Mouse (Mus musculus) c-Kit-positive CD71-positive TER-119-positive erythroid progenitor cells, embryonic 14.5 days (primary cell): ENCODE data around the gene Sh2d4b.

ENCODE experiments used
- DNase-seq: peaks from one replicate; pipeline ENCODE4 v3.0.0-alpha.2; 2013; ENCODE audit warnings: low spot score

The Sh2d4b gene

DNA sequence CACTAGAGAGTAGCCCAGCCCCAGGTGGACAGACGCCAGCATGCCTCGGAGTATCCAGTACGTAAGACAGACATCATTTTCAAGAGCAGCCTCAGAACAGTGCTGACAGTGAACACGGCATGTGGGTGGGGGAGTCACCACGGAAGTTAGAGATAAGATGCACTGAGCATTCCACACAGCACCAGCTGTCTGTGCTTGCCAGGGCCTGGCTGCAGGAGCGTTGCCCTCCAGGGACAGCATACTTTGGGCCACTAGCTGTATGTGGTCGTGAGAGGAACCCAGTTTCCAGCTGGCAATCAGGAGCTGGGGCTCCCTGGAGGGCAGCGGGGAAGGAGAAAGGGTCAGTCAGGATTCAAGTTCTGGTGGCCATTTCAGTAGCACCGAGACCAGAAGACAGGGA lies 13.7 kb upstream of the Sh2d4b start:
- DNase-seq, result no peak

DNA sequence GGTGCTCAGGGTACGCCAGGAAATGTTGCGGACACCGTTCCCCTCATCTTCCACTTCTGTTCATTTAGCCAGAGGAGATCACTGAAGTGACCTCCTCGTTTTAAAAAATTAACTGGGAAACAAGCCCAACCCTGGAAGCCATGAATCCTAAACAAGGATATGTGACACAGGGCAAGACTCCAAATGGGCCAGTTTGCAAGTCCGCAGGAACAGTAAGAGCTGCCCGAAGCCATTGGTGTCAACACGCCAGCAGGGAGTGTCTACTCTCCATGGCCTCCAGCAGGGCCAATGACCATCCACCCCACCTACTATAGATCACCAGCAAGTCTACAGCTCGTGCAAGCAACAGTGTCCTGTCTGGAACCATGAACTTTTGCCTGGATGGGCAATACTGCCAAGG lies 12.7 kb upstream of the Sh2d4b start:
- no peak for DNase-seq

DNA sequence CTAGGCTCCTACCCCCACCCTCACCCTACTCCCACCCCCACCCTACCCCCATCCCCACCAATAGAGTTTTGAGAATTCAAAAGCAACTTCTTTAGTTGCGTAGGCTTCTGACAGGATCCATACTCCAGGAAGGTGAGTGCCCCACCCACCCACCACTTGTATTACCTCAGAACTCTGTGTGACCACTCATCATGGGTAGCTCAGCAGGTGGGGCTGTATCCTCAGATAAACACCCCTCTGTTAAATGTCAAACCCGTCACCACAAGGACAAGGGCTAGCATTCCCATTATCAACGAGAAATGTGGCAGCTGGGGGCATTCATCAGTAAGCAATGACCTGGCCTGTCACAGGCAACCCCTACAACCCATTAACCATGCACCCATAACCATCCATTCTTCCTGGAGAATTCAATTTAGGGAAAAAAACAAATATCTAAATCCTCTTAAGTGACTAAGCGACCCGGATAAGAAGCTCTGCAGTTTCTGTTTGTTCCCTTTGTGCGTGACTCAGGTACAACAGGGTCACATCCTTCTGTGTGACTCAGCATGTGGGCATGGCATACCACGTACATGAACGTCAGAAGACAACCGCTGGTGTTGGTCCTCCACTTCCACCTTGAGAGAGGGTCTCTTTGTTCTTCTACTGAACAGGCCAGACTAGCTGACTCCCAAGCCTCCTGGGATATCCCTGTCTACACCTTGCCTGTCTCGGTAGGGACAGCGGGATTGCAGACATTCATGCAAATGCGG lies 9.4 kb upstream of the Sh2d4b start:
- no peak for DNase-seq

- DNase-seq, result no peak
Measured at GRCm38 (mm10) chr14:40900267-40900666, 7.2 kb upstream of the Sh2d4b start.

GRCm38 (mm10) chr14:40897916-40898315 lies 4.8 kb upstream of the Sh2d4b start:
- no peak for DNase-seq

GRCm38 (mm10) chr14:40895681-40896080 lies 2.6 kb upstream of the Sh2d4b start:
- DNase-seq, result no peak

DNA sequence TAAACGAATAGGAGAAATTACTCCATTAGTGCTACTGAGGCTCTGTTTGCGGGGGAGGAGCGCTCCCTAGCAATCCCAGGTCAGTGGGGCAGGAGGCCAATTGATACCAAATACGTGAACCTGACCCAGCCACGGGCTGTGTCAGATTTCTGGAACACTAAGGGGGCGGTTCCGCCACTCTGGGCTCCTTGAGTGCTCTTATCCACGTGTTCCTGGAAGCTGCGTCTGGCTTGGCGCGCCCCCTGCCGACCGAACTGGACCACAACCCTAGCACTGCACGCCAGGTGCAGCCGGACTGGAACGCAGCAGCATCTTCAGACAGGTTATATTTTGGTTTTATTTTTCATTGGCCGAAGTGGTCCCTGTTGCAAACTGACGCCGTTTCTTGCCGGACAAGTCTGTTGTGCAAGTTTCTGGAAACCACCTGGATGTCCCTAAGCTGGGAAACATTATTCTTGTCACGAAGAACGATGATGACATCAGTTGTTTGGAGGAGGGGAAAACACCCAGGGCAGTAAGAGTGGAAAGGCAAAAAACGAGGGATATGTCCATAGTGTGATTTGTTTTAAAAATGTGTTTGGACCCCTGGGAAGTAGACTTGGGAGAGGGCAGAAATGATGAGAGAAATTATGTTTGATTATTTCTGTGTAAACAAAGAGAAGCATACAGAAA lies 1.6 kb upstream of the Sh2d4b start:
- DNase-seq, result peak; percentile 68

- DNase-seq, result no peak
Measured at GRCm38 (mm10) chr14:40893884-40894283, 818 bp upstream of the Sh2d4b start.

GRCm38 (mm10) chr14:40892326-40892825 lies 690 bp downstream of the Sh2d4b start:
- DNase-seq, result no peak

GRCm38 (mm10) chr14:40891506-40891905 lies 1.6 kb downstream of the Sh2d4b start:
- no peak for DNase-seq

DNA sequence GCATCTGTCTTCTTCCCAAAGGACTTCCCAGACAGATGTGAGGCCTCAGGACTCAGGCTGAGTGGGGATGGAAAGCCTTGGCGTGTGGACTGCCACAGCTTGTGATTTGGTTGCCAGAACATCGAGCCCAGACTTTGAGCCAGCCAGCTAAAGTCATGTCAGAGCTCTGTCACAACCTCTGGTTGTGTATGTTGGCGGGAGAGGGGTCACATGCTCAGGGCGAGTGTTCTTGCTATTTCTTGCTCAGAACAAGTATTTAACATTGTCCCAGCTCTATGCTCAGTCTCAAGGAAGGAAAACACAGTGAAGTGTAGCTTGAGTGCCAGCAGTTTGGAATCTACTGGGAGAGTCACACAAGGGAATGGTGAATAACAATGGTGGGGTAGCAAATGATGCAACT lies 3.4 kb downstream of the Sh2d4b start:
- no peak for DNase-seq

DNA sequence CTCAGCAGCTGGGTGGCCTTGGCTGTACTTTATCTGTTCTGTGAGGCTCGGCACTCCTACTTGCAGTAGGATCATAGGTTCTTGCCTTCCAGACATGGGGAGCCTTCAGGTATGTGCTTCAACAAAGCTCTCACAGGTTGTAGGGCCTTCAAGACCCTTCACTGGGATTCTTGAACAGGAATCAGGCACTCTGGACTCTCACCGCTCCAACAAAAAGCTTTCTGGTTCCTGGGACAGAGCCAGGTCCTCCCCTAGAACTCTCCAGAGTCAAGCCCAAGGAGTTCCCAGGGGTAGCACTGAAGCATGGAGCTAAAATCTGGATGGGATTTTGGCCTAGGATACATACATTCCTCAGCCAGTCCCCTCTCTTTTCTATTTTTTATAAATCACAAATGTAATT lies 3.9 kb downstream of the Sh2d4b start:
- no peak for DNase-seq

DNA sequence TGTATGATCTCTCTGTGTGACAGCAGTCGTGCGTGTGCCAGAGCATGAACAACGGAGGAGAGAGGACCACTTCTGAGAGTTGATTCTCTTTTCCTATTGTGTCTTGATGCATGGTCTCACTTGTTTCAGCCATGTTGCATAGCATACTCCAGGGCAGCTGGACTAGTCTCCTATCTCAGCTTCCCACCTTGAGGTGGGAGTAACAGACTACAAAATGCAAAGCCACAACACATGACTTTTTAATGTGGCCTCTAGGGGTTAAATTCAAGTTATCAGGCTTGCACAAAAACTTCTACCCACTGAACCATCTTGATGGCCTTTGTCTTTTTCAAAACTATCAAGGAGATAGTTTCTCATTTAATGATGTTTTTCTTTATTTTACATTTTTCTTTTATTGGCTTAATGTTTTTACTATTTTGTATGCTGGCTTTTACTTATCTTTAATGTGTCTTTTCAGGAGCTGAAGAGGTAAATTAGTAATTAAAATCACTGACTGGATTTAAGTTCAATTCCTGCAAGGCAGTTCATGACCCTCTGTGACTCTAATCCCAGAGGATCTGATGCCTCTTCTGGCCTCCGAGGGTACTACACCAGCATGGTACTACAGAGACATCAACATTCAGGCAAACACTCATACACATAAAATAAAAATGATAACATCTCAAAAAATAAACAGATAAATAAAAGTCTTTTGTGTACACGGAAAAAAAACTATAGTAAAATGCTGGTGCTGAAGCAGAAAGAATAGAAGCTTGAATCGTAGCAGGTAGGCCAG lies 6.5 kb downstream of the Sh2d4b start:
- no peak for DNase-seq

GRCm38 (mm10) chr14:40885752-40886151 lies 7.3 kb downstream of the Sh2d4b start:
- no peak for DNase-seq

- DNase-seq, result no peak
Measured at GRCm38 (mm10) chr14:40885225-40885624, 7.8 kb downstream of the Sh2d4b start.

DNA sequence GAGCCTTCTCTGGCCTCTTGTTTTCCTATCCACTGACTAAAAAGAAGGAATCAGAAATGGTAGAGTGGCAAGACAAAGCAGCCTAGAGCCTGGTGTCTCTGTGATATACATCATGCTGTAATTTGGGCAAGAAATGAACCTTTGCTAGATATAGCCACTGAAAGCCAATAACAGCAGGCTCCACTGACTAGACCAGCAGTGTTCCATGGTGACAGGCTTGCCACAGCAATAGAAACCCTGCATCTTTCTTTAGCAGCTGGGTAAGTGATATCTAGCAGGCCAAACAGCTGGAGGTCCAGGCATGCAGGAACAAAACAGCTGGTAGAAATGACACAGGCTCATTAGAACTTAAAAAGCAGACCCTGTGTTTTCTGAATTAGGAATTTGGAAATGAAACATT lies 18.5 kb downstream of the Sh2d4b start:
- DNase-seq, result no peak

DNA sequence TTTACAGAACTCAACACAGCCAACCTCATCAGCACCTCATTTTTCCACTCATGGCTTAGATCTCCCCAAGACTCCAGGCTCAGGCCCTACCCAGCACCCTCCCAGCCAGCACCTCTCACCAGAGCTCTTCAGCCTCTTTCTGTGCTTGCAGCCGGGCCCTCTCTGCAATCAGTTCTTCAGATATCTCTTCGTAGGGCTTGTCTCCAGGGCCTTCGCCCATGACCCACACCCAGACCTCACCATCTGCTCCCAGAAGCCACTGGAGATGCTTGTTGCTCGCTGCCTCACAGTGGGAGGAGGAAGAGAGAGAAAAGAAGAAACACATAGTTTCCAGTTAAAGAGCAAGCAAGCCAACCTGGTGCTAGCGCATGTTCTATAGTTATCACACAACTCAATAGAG lies 19.1 kb downstream of the Sh2d4b start:
- no peak for DNase-seq

GRCm38 (mm10) chr14:40870598-40870997 lies 22.5 kb downstream of the Sh2d4b start:
- no peak for DNase-seq

- DNase-seq, result no peak
Measured at GRCm38 (mm10) chr14:40864811-40865514, 28.1 kb downstream of the Sh2d4b start.

DNA sequence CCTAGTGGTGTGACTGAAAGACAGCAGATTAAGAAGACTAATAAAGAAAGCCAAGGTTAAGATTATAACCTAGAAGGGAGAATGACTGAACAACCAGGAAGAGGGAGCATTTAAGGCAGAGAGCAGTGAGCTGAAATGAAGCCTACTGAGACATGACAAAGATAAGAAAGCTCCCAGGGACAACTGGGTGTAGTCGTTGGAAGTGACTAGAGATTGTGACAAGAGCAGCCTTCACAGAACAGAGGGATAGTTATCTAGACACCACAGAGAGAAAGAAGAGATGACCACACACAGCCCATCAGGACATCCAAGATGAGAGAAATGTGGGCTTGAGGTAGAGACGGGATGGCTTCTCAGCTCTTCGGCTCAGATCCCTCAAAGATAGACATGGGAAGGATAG lies 29.4 kb downstream of the Sh2d4b start:
- no peak for DNase-seq

DNA sequence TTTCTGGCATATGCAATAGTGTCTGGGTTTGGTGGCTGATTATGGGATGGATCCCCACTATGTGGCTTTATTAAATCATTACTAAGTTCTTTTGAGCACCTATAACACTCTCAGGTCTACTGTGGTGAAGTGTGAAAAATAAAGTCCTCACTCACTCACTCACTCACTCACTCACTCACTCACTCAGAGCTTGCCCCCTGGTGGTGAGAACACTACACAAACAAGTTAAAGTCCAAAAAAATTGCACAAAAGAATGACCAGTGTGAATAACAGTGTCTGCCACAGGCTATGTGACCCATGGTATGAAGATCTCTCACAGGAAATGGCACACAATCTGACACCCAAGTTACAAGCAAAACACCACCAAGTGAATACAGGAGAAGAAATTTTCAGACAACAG lies 30.0 kb downstream of the Sh2d4b start:
- DNase-seq, result no peak

DNA sequence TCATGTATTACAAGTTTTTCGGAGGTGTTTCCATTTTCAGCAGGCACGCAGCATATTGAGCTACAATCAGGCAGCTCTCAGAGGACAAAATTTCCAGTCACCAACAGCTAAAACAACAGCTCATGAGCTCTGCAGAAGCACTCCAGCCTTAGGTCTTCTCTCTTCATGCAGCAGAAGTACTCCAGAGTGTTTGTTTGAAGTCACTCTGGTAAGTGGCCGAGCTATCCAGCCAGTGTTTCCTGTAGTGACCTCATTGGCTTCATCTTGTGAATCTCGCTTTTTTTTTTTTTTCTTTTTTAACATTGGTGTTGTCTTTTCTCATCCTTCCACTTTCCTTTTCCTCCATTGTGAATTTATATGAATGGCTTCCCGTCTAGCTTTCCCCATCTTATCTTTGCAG lies 40.1 kb downstream of the Sh2d4b start:
- DNase-seq, result no peak
